Mouse (Mus musculus) heart, adult 2 months (tissue): ENCODE data around the gene Hdac4. TPM values are rescaled to one million over a fixed set of nuclear protein-coding genes. Genes with fewer than 3 reads are reported as not detected.

Experiments
- DNase-seq, 2 experiments: peaks; one replicate each; pipeline ENCODE4 v3.0.0; 2021
- H3K27ac ChIP-seq: fragments of 200-600 bp; 2 replicates; pipeline ENCODE4 v1.8.1; 2022
- H3K27me3 ChIP-seq: fragments of 200-500 bp; 2 replicates; pipeline ENCODE4 v1.6.1; 2012; ENCODE audit warnings: mild to moderate bottlenecking, low read length, inconsistent platforms, mixed read lengths; ENCODE audit not compliant: control insufficient read depth, insufficient read depth
- H3K36me3 ChIP-seq: fragments of 200-500 bp; 2 replicates; pipeline ENCODE4 v1.6.1; 2012; ENCODE audit warnings: low read length, inconsistent platforms; ENCODE audit not compliant: control insufficient read depth, insufficient read depth
- H3K4me1 ChIP-seq: fragments of 200-500 bp; 2 replicates; pipeline ENCODE4 v1.6.1; 2011; ENCODE audit warnings: low read length; ENCODE audit not compliant: control insufficient read depth, insufficient read depth
- H3K4me3 ChIP-seq: fragments of 200-600 bp; 2 replicates; pipeline ENCODE4 v1.8.1; 2022
- H3K79me2 ChIP-seq: fragments of 200-500 bp; replicated peaks from 2 replicates; pipeline ENCODE4 v1.6.1; 2012; ENCODE audit warnings: mild to moderate bottlenecking, inconsistent platforms, low read length, moderate library complexity, mixed read lengths; ENCODE audit not compliant: control insufficient read depth, insufficient read depth
- H3K9ac ChIP-seq: fragments of 200-500 bp; 2 replicates; pipeline ENCODE4 v1.6.1; 2012; ENCODE audit warnings: low read depth, mild to moderate bottlenecking, control low read depth, inconsistent platforms, low read length, mixed read lengths
- CTCF ChIP-seq: fragments of 200-600 bp; IDR thresholded peaks from 2 replicates; pipeline ENCODE4 v1.8.1; 2022; ENCODE audit warnings: antibody characterized with exemption, mild to moderate bottlenecking, moderate library complexity
- EP300 ChIP-seq: fragments of 200-500 bp; IDR thresholded peaks from 2 replicates; pipeline ENCODE4 v1.6.1; 2011; ENCODE audit warnings: low read depth, low read length, control low read depth; ENCODE audit not compliant: insufficient read depth
- POLR2A ChIP-seq: fragments of 200-500 bp; IDR thresholded peaks from 2 replicates; pipeline ENCODE4 v1.6.1; 2011; ENCODE audit warnings: mild to moderate bottlenecking, low read depth, low read length, control low read depth; ENCODE audit not compliant: insufficient read depth
- WGBS: fragments of 180-500 bp; shearing (Covaris S2); methylation state at CpG from one replicate; pipeline ENCODE4 v1.1.7; 2018; 5-methylcytosine and 5-hydroxymethylcytosine counted together
- intact Hi-C: fragments of 180-260 bp; cut with DNase I; formaldehyde crosslinking; loops from one replicate; pipeline ENCODE4 v1.15.1; 2025
- polyA plus RNA-seq: library from polyadenylated mRNA; depleted of rRNA; stranded (reverse); fragments of >200 nt; gene quantifications from 2 replicates; pipeline ENCODE4 v1.2.3, GENCODE M21; 2012
- total RNA-seq, 2 experiments: library from RNA; stranded (reverse); gene quantifications; 2 replicates each; pipeline ENCODE4 v1.2.3; 2021

The Hdac4 gene
- total and polyA plus RNA-seq, 3 experiments, result 15.6 to 45.1 (median 41.3) TPM

DNA sequence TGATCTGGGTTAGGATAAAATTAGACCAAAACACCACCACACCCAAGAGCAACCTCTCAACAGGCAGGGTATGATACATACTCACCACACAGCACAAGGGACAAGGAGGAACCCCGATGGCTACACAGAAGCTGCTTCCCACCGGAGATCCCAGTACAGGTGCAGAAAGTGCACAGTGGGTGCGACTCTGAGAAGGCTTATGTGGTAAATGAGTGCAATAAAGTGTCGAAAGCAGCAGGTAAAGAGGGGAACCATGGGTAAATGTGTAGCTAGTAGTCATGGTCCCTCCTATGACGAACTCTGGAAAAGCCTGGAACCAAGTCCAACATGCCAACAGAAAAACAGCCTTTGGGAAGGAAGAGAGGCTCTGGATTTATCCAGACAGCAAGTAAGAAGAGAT, 77.9 kb downstream of the Hdac4 start:
- intact Hi-C loops, result no loop called here
- 84% methylated on average over 5 of the region's 5 CpGs for WGBS
- Histone ChIP-seq H3K27ac (peak overlapping the region; percentile 26), H3K4me1 (peaks cover 16% of the 10 kb centered on the region), H3K27me3 (no peaks in the 10 kb centered on the region), H3K36me3 (peaks cover 2% of the 10 kb centered on the region; the same call in 1 of the 2 replicates), H3K4me3 (no peak overlapping the region), H3K79me2 (peaks cover 10% of the 10 kb centered on the region), H3K9ac (no peak overlapping the region)
- TF ChIP-seq EP300 (no peak), POLR2A (no peak), CTCF (no peak)
- DNase-seq, result peak in 1 of 2 experiments; percentile 13

DNA sequence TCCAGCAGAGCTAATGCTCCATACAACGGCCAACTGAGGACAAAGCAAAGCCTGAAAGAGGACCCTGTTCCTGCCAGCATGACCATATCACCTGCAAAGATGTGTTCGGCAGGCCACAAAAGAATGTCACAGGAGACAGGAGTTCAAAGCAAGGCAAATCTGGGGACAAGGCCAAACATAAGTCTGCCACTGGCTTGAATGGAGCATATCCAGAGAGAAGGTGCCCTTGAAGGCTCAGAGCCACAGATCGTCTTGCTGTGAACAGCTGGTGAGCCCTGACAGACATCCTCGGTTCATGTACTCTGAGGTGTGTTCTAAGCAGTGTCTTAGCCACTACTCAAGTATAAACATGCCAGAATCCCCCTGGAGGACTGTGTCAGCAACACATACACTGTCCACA, 79.3 kb downstream of the Hdac4 start:
- DNase-seq, result peak; percentile 25 to 54
- 60% methylated on average over 4 of the region's 4 CpGs for WGBS
- TF ChIP-seq EP300, result 0 out of 2 replicates have a peak, but pooled peaks have one; percentile 33
- TF ChIP-seq CTCF, result no peak
- peaks cover 2% of the 10 kb centered on the region; the same call in 1 of the 2 replicates for H3K36me3 ChIP-seq
- intact Hi-C loops, result no loop called here
- H3K27ac ChIP-seq, result peak overlapping the region; percentile 56
- no peak overlapping the region for H3K9ac ChIP-seq
- H3K27me3 ChIP-seq, result no peaks in the 10 kb centered on the region
- H3K4me3 ChIP-seq, result no peak overlapping the region
- H3K79me2 ChIP-seq, result peaks cover 7% of the 10 kb centered on the region
- H3K4me1 ChIP-seq, result peaks cover 17% of the 10 kb centered on the region

DNA sequence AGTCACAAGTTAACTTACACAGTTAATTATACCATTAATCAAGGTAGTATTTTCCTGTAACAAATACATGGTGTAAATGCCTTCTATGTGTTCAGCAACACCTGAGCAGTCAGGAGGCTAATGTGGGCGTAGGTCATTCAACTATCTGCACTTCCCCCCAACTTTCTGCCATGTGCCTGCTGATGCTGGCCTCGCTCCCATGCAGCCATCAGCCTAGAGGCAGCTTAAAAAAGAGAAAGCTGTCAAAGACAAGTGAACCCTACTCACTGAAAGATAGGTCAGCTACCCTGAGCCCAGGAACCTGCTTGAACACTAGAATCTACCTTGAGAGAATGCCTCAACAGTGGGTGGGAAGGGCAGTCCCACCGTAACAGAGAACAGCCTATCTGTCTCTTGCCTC, 81.4 kb downstream of the Hdac4 start:
- Histone ChIP-seq H3K4me3 (no peak overlapping the region), H3K27ac (peak overlapping the region; percentile 60), H3K9ac (no peak overlapping the region), H3K79me2 (peaks cover 7% of the 10 kb centered on the region), H3K36me3 (peaks cover 2% of the 10 kb centered on the region; the same call in 1 of the 2 replicates), H3K4me1 (peaks cover 20% of the 10 kb centered on the region), H3K27me3 (no peaks in the 10 kb centered on the region)
- TF ChIP-seq EP300 (0 out of 2 replicates have a peak, but pooled peaks have one; percentile 11), POLR2A (no peak)
- intact Hi-C loops, result no loop called here
- WGBS, result 77% methylated on average over 3 of the region's 3 CpGs
- DNase-seq, result peak in 1 of 2 experiments; percentile 21

GRCm38 (mm10) chr1:92113243-92114009, 82.1 kb downstream of the Hdac4 start:
- peaks cover 22% of the 10 kb centered on the region for H3K4me1 ChIP-seq
- H3K27ac ChIP-seq, result peak overlapping the region; percentile 60
- peak overlapping the region; percentile 19 for H3K4me3 ChIP-seq
- TF ChIP-seq POLR2A, result no peak
- TF ChIP-seq EP300, result 0 out of 2 replicates have a peak, but pooled peaks have one; percentile 46
- TF ChIP-seq CTCF, result peak; percentile 28; the same call in 1 of the 2 replicates
- intact Hi-C loops, result loop anchor here (2.0 kb wide), 1 partner anchor 65 kb away; no protein-coding TSS in a partner anchor
- peak; percentile 29 to 34 for DNase-seq
- H3K36me3 ChIP-seq, result peaks cover 2% of the 10 kb centered on the region; the same call in 1 of the 2 replicates
- H3K79me2 ChIP-seq, result peaks cover 5% of the 10 kb centered on the region
- WGBS, result 38% methylated on average over 6 of the region's 6 CpGs
- peak overlapping the region; percentile 56; the same call in 1 of the 2 replicates for H3K9ac ChIP-seq
- no peaks in the 10 kb centered on the region for H3K27me3 ChIP-seq

- H3K4me1 ChIP-seq, result peaks cover 21% of the 10 kb centered on the region
- intact Hi-C loops, result loop anchor here (2.0 kb wide), 1 partner anchor 66 kb away; no protein-coding TSS in a partner anchor
- H3K79me2 ChIP-seq, result peaks cover 4% of the 10 kb centered on the region
- no peaks in the 10 kb centered on the region for H3K27me3 ChIP-seq
- H3K9ac ChIP-seq, result peak overlapping the region; percentile 56
- H3K27ac ChIP-seq, result peak overlapping the region; percentile 60
- peak overlapping the region; percentile 19 for H3K4me3 ChIP-seq
- no peak for TF ChIP-seq CTCF
- TF ChIP-seq EP300, result no peak
- no peak for TF ChIP-seq POLR2A
- H3K36me3 ChIP-seq, result peaks cover under 1% of the 10 kb centered on the region
- DNase-seq, result peak in 1 of 2 experiments; percentile 26
- 83% methylated on average over 5 of the region's 5 CpGs for WGBS
These were observed 82.9 kb downstream of the Hdac4 start for GRCm38 (mm10) chr1:92112591-92112990.

- Histone ChIP-seq H3K27me3 (no peaks in the 10 kb centered on the region), H3K27ac (peak overlapping the region; percentile 60), H3K9ac (0 out of 2 replicates have a peak overlapping the region, but pooled peaks have one; percentile 19), H3K4me3 (peak overlapping the region; percentile 5; the same call in 1 of the 2 replicates), H3K79me2 (peaks cover 1% of the 10 kb centered on the region; the same call in 1 of the 2 replicates), H3K36me3 (no peaks in the 10 kb centered on the region; the same call in 1 of the 2 replicates), H3K4me1 (peaks cover 21% of the 10 kb centered on the region)
- intact Hi-C loops, result no loop called here
- peak in 1 of 2 experiments; percentile 27 for DNase-seq
- TF ChIP-seq POLR2A, result no peak
- no peak for TF ChIP-seq EP300
- no peak for TF ChIP-seq CTCF
- 51% methylated on average over 2 of the region's 2 CpGs for WGBS
These were observed 83.9 kb downstream of the Hdac4 start for GRCm38 (mm10) chr1:92111551-92111950.
